Mouse (Mus musculus) MEL (cell line): Measurements from ENCODE around the gene Tbc1d1. TPM values are rescaled to one million over a fixed set of nuclear protein-coding genes. Genes with fewer than 3 reads are reported as not detected.

Experiments used
- DNase-seq: peaks from one replicate; pipeline ENCODE4 v3.0.0; 2011; ENCODE audit warnings: low read depth, low spot score
- H3K27ac ChIP-seq: 2 replicates; pipeline ENCODE4 v1.5.1; 2012; ENCODE audit warnings: low read depth, mild to moderate bottlenecking, control low read depth, low read length, moderate library complexity; ENCODE audit not compliant: control insufficient read depth
- H3K27me3 ChIP-seq, 2 experiments: fragments of 150-350 bp in 1 of 2; sonication (generic) in 1 of 2; 2 replicates each; pipeline ENCODE4 v1.6.1; 2012; ENCODE audit warnings: low read length in 2 of 2, mild to moderate bottlenecking in 2 of 2, improper control_type of control experiment in 1 of 2, moderate library complexity in 1 of 2; ENCODE audit not compliant: insufficient read depth in 2 of 2, control insufficient read depth in 1 of 2
- H3K36me3 ChIP-seq, 2 experiments: 2 replicates each; pipeline ENCODE4 v1.6.1; 2012 to 2014; ENCODE audit warnings: low read length in 2 of 2, improper control_type of control experiment in 1 of 2, inconsistent platforms in 1 of 2, mild to moderate bottlenecking in 1 of 2; ENCODE audit not compliant: insufficient read depth in 2 of 2, control insufficient read depth in 1 of 2
- H3K4me1 ChIP-seq, 2 experiments: fragments of 150-350 bp in 1 of 2; sonication (generic) in 1 of 2; 2 replicates each; pipeline ENCODE4 v1.6.1; 2012; ENCODE audit warnings: low read length in 2 of 2, improper control_type of control experiment in 1 of 2, mild to moderate bottlenecking in 1 of 2; ENCODE audit not compliant: insufficient read depth in 2 of 2, control insufficient read depth in 1 of 2
- H3K4me3 ChIP-seq, 2 experiments: fragments of 150-350 bp in 1 of 2; sonication (generic) in 1 of 2; 2 replicates each; pipeline ENCODE4 v1.5.1; 2012; ENCODE audit warnings: low read depth in 2 of 2, low read length in 2 of 2, mild to moderate bottlenecking in 2 of 2, moderate library complexity in 2 of 2, control low read depth in 1 of 2, improper control_type of control experiment in 1 of 2; ENCODE audit not compliant: control insufficient read depth in 1 of 2, insufficient read depth in 1 of 2
- H3K79me2 ChIP-seq: 2 replicates; pipeline ENCODE4 v1.6.1; 2012; ENCODE audit warnings: mild to moderate bottlenecking, low read length, moderate library complexity; ENCODE audit not compliant: control insufficient read depth, poor library complexity, insufficient read depth
- H3K9ac ChIP-seq: 2 replicates; pipeline ENCODE4 v1.6.1; 2012; ENCODE audit warnings: low read depth, mild to moderate bottlenecking, control low read depth, low read length, moderate library complexity; ENCODE audit not compliant: control insufficient read depth, poor library complexity, severe bottlenecking
- H3K9me3 ChIP-seq: fragments of 150-350 bp; sonication (generic); replicated peaks from 2 replicates; pipeline ENCODE4 v1.6.1; 2012; ENCODE audit warnings: mild to moderate bottlenecking, low read length, improper control_type of control experiment, moderate library complexity; ENCODE audit not compliant: insufficient read depth
- BHLHE40 ChIP-seq: IDR thresholded peaks from 2 replicates; pipeline ENCODE4 v1.6.1; 2012; ENCODE audit warnings: low read depth, mild to moderate bottlenecking, inconsistent platforms, low read length, improper control_type of control experiment, borderline replicate concordance
- CHD1 ChIP-seq: IDR thresholded peaks from 2 replicates; pipeline ENCODE4 v1.6.1; 2012; ENCODE audit warnings: low read depth, mild to moderate bottlenecking, inconsistent platforms, low read length, improper control_type of control experiment
- CTCF ChIP-seq, 3 experiments: IDR thresholded peaks in 2 of 3; conservative IDR thresholded peaks in 1 of 3; 2 replicates each; pipeline ENCODE4 v1.5.1; 2011 to 2012; ENCODE audit warnings: low read length in 3 of 3, low read depth in 2 of 3, mild to moderate bottlenecking in 2 of 3, improper control_type of control experiment in 1 of 3, inconsistent platforms in 1 of 3, mixed read lengths in 1 of 3, moderate library complexity in 1 of 3; ENCODE audit not compliant: control insufficient read depth in 1 of 3, insufficient read depth in 1 of 3, poor library complexity in 1 of 3, severe bottlenecking in 1 of 3
- E2F4 ChIP-seq: IDR thresholded peaks from 2 replicates; pipeline ENCODE4 v1.6.1; 2011; ENCODE audit warnings: low read depth, low read length, improper control_type of control experiment, borderline replicate concordance
- GATA1 ChIP-seq: IDR thresholded peaks from 2 replicates; pipeline ENCODE4 v1.6.1; 2011; ENCODE audit warnings: low read depth, low read length, improper control_type of control experiment
- MAX ChIP-seq: IDR thresholded peaks from 2 replicates; pipeline ENCODE4 v1.6.1; 2011; ENCODE audit warnings: low read length, improper control_type of control experiment
- MXI1 ChIP-seq: IDR thresholded peaks from 2 replicates; pipeline ENCODE4 v1.6.1; 2011; ENCODE audit warnings: mild to moderate bottlenecking, low read depth, low read length, improper control_type of control experiment
- MYB ChIP-seq: IDR thresholded peaks from 2 replicates; pipeline ENCODE4 v1.6.1; 2011; ENCODE audit warnings: mild to moderate bottlenecking, low read depth, low read length, improper control_type of control experiment
- MYC ChIP-seq: IDR thresholded peaks from 2 replicates; pipeline ENCODE4 v1.6.1; 2011; ENCODE audit warnings: low read depth, mild to moderate bottlenecking, low read length, improper control_type of control experiment, moderate library complexity
- POLR2A ChIP-seq, 2 experiments: IDR thresholded peaks; 2 replicates each; pipeline ENCODE4 v1.6.1; 2011 to 2012; ENCODE audit warnings: low read length in 2 of 2, mild to moderate bottlenecking in 2 of 2, control low read depth in 1 of 2, improper control_type of control experiment in 1 of 2, low read depth in 1 of 2, moderate library complexity in 1 of 2; ENCODE audit not compliant: control insufficient read depth in 1 of 2, insufficient read depth in 1 of 2, poor library complexity in 1 of 2
- POLR2AphosphoS2 ChIP-seq: IDR thresholded peaks from 2 replicates; pipeline ENCODE4 v1.6.1; 2011; ENCODE audit warnings: low read length, improper control_type of control experiment
- RAD21 ChIP-seq: IDR thresholded peaks from 2 replicates; pipeline ENCODE4 v1.6.1; 2011; ENCODE audit warnings: mild to moderate bottlenecking, low read depth, low read length, improper control_type of control experiment
- TAL1 ChIP-seq: IDR thresholded peaks from 2 replicates; pipeline ENCODE4 v1.6.1; 2012; ENCODE audit warnings: mild to moderate bottlenecking, inconsistent platforms, low read length, moderate library complexity, mixed read lengths
- USF1 ChIP-seq: IDR thresholded peaks from 2 replicates; pipeline ENCODE4 v1.6.1; 2014; ENCODE audit warnings: low read depth, mild to moderate bottlenecking, inconsistent platforms, low read length, improper control_type of control experiment, moderate library complexity
- USF2 ChIP-seq, 2 experiments: IDR thresholded peaks; 2 replicates each; pipeline ENCODE4 v1.6.1; 2011 to 2012; ENCODE audit warnings: improper control_type of control experiment in 2 of 2, low read length in 2 of 2, borderline replicate concordance in 1 of 2, inconsistent platforms in 1 of 2, low read depth in 1 of 2, mild to moderate bottlenecking in 1 of 2; ENCODE audit not compliant: insufficient read depth in 1 of 2
- ZNF384 ChIP-seq: IDR thresholded peaks from 2 replicates; pipeline ENCODE4 v1.6.1; 2012; ENCODE audit warnings: low read depth, mild to moderate bottlenecking, inconsistent platforms, low read length, improper control_type of control experiment
- polyA plus RNA-seq, 2 experiments: library from polyadenylated mRNA; stranded (reverse) in 1 of 2; unstranded in 1 of 2; fragments of >175 nt in 1 of 2; fragments of >200 nt in 1 of 2; gene quantifications; 2 replicates each; pipeline versions ENCODE4 v1.2.1 to v1.2.4; 2012; ENCODE audit warnings: low replicate concordance in 2 of 2, low read depth in 1 of 2; ENCODE audit not compliant: insufficient read length in 2 of 2, insufficient read depth in 1 of 2, missing spikeins in 1 of 2
- total RNA-seq: library from RNA; depleted of rRNA; stranded (reverse); fragments of 300-350 nt; gene quantifications from 2 replicates; pipeline ENCODE4 v1.2.3, GENCODE M21; 2012

The Tbc1d1 gene
- total and polyA plus RNA-seq, 3 experiments, result 22.5 to 24.4 TPM; not detected in 1

GRCm38 (mm10) chr5:64188083-64188648 is 32.1 kb downstream of the Tbc1d1 start:
- H3K27ac ChIP-seq, result no peak overlapping the region
- DNase-seq, result no peak
- no peak overlapping the region for H3K9ac ChIP-seq
- no peaks in the 10 kb centered on the region for H3K27me3 ChIP-seq
- no peaks in the 10 kb centered on the region for H3K9me3 ChIP-seq
- TF ChIP-seq CHD1 (no peak), MYB (no peak), POLR2AphosphoS2 (no peak)
- H3K4me1 ChIP-seq, result no peaks in the 10 kb centered on the region
- H3K79me2 ChIP-seq, result no peaks in the 10 kb centered on the region
- H3K36me3 ChIP-seq, result peaks cover 0 to 2% of the 10 kb centered on the region in 2 experiments; a peak in 1 of 4 replicates
- H3K4me3 ChIP-seq, result no peak overlapping the region

GRCm38 (mm10) chr5:64190892-64191291 is 34.8 kb downstream of the Tbc1d1 start:
- Histone ChIP-seq H3K79me2 (no peaks in the 10 kb centered on the region), H3K4me3 (no peak overlapping the region), H3K9me3 (no peaks in the 10 kb centered on the region), H3K27me3 (no peaks in the 10 kb centered on the region)
- TF ChIP-seq CTCF (IDR thresholded peaks at IDR 0.05 in 2 of 3, conservative IDR thresholded peaks at IDR 0.05 in 1 of 3; ENCODE audit: control insufficient read depth in 1 of 3, insufficient read depth in 1 of 3, low read depth in 2 of 3, low read length in 3 of 3, poor library complexity in 1 of 3, severe bottlenecking in 1 of 3), result peak in 2 of 3 experiments; percentile 40 to 47; a peak in 4 of 6 replicates
- peak; percentile 15 for TF ChIP-seq RAD21
- TF ChIP-seq POLR2A (IDR thresholded peaks at IDR 0.05; ENCODE audit: control insufficient read depth in 1 of 2, insufficient read depth in 1 of 2, low read depth in 1 of 2, low read length in 2 of 2, poor library complexity in 1 of 2), result no peak
- TF ChIP-seq, all 39 proteins: peak for 2
- Histone ChIP-seq H3K36me3 (peaks cover 0 to 2% of the 10 kb centered on the region in 2 experiments; a peak in 1 of 4 replicates), H3K27ac (no peak overlapping the region), H3K4me1 (no peaks in the 10 kb centered on the region), H3K9ac (no peak overlapping the region)
- no peak for DNase-seq

DNA sequence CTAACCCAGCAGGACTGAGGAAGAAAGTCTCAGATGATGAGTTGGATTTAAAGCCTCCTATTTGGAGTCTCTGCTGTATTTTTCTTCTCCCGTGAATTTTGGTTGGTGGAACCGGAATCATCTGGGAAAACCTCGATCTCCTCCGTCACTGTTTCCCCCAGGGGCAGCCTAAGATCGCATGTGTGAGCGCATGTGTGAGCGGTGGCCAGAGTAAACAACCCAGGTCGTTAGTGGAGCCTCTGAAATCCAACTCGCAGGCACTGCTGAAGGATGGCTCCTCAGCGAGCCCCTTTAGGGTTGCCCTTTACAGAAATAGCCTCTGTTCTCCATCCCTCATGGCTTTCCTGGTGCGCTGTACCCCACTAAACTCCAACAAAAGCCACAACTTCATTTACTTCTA is 37.2 kb downstream of the Tbc1d1 start:
- Histone ChIP-seq H3K36me3 (peaks cover 0 to under 1% of the 10 kb centered on the region in 2 experiments; a peak in 1 of 4 replicates), H3K27ac (no peak overlapping the region), H3K79me2 (no peaks in the 10 kb centered on the region), H3K27me3 (no peaks in the 10 kb centered on the region), H3K4me3 (no peak overlapping the region), H3K9ac (no peak overlapping the region), H3K9me3 (no peaks in the 10 kb centered on the region), H3K4me1 (no peaks in the 10 kb centered on the region)
- TF ChIP-seq TAL1, result no peak
- TF ChIP-seq GATA1, result no peak
- no peak for TF ChIP-seq MXI1
- no peak for TF ChIP-seq MAX
- no peak for TF ChIP-seq USF2 (IDR thresholded peaks at IDR 0.05; ENCODE audit: borderline replicate concordance in 1 of 2, insufficient read depth in 1 of 2, low read depth in 1 of 2, low read length in 2 of 2)
- TF ChIP-seq MYC, result no peak
- no peak for TF ChIP-seq E2F4
- TF ChIP-seq USF1, result no peak
- no peak for TF ChIP-seq BHLHE40
- TF ChIP-seq ZNF384, result no peak
- no peak for DNase-seq
